Mouse (Mus musculus) adrenal gland, postnatal 25 days (tissue): ENCODE results near the gene 2610008E11Rik. TPM values are rescaled to one million over a fixed set of nuclear protein-coding genes. Genes with fewer than 3 reads are reported as not detected.
A peak's percentile ranks its signal among the peaks of the same experiment; 100 is the strongest.
"Not testable (repeated sequence)": the region's sequence is repeated elsewhere in the genome, so short reads cannot be mapped to it uniquely, and the experiment has no call there.

Source experiments
- DNase-seq: peaks from one replicate; pipeline ENCODE4 v3.0.0; 2021; ENCODE audit warnings: mixed read lengths
- long read RNA-seq: library from polyadenylated mRNA; stranded (forward); transcript quantifications from one replicate; pipeline ENCODE4 v2.0.0, GENCODE M21; 2021
- total RNA-seq: library from RNA; stranded (reverse); gene quantifications from 2 replicates; pipeline ENCODE4 v1.2.3, GENCODE M21; 2021

2610008E11Rik gene
- 17.0 and 19.2 TPM in 2 replicates for total RNA-seq
- long read RNA-seq, full-length matches to known transcripts, result 12 of 14 reads
- long read RNA-seq, partial matches to known transcripts, result 0 of 14 reads
- long read RNA-seq, other reads (novel, unspliced or antisense), result 2 of 14 reads

- peak; percentile 83 for DNase-seq
Measured at GRCm38 (mm10) chr10:79097161-79097754, at the start of gene 2610008E11Rik. Gene 2610008E11Rik, minus strand, starts transcription at chr10:79097600.

GRCm38 (mm10) chr10:79116125-79116849 lies 18.9 kb upstream of the 2610008E11Rik start:
- peak; percentile 31 for DNase-seq

- DNase-seq, result no peak
Measured at GRCm38 (mm10) chr10:79115085-79115484, 17.7 kb upstream of the 2610008E11Rik start.

- DNase-seq, result no peak
Measured at GRCm38 (mm10) chr10:79110482-79110881, 13.1 kb upstream of the 2610008E11Rik start.

GRCm38 (mm10) chr10:79109156-79109555 lies 11.8 kb upstream of the 2610008E11Rik start:
- no peak for DNase-seq

- DNase-seq, result no peak
Measured at GRCm38 (mm10) chr10:79107531-79107930, 10.1 kb upstream of the 2610008E11Rik start.

GRCm38 (mm10) chr10:79106325-79107282 lies 9.2 kb upstream of the 2610008E11Rik start:
- DNase-seq, result no peak

- no peak for DNase-seq
Measured at GRCm38 (mm10) chr10:79096706-79097105, 694 bp downstream of the 2610008E11Rik start.

- no peak for DNase-seq
Measured at GRCm38 (mm10) chr10:79091731-79092130, 5.7 kb downstream of the 2610008E11Rik start.

- DNase-seq, result no peak
Measured at GRCm38 (mm10) chr10:79089000-79089399, 8.4 kb downstream of the 2610008E11Rik start.

GRCm38 (mm10) chr10:79086577-79086976 lies 10.8 kb downstream of the 2610008E11Rik start:
- no peak for DNase-seq

GRCm38 (mm10) chr10:79057370-79057769 lies 40.0 kb downstream of the 2610008E11Rik start:
- DNase-seq, result not testable (repeated sequence)

GRCm38 (mm10) chr10:79042457-79042856 lies 54.9 kb downstream of the 2610008E11Rik start:
- DNase-seq, result not testable (repeated sequence)

GRCm38 (mm10) chr10:79028441-79028840 lies 69.0 kb downstream of the 2610008E11Rik start, which contains the start of gene Olfr57:
Gene Olfr57, plus strand, starts transcription at chr10:79028741.
- no peak for DNase-seq

Other genes starting within 250 kb of the 2610008E11Rik start
- gene Olfr1356, start 245.4 kb downstream of the 2610008E11Rik start, total RNA-seq, result not detected in 2 replicates
- not detected in 2 replicates for gene Olfr1355, start 222.1 kb downstream of the 2610008E11Rik start, total RNA-seq
- gene Olfr1354, start 184.4 kb downstream of the 2610008E11Rik start, total RNA-seq, result not detected in 2 replicates
- not detected in 2 replicates for gene Olfr8, start 147.0 kb downstream of the 2610008E11Rik start, total RNA-seq
- gene Olfr1353, start 134.3 kb downstream of the 2610008E11Rik start, total RNA-seq, result not detected in 2 replicates
- gene Olfr1352, start 116.5 kb downstream of the 2610008E11Rik start, total RNA-seq, result not detected in 2 replicates
- not detected in 2 replicates for gene Olfr1351, start 85.1 kb downstream of the 2610008E11Rik start, total RNA-seq
- gene Olfr57, start 68.9 kb downstream of the 2610008E11Rik start, total RNA-seq, result not detected in 2 replicates
- gene Vmn2r80, start 51.2 kb upstream of the 2610008E11Rik start, total RNA-seq, result not detected in 2 replicates
- not detected in 2 replicates for gene Vmn2r81, start 150.1 kb upstream of the 2610008E11Rik start, total RNA-seq